Mouse (Mus musculus) adrenal gland, adult (tissue): ENCODE measurements at regions not wholly inside any gene's neighbourhood (a gene's known extent, or its start where the extent isn't known, plus 50 kb on each side); places are given as distances from the start of the nearest gene placed in this dataset.
"Not testable (repeated sequence)": the region's sequence is repeated elsewhere in the genome, so short reads cannot be mapped to it uniquely, and the experiment has no call there.

Experiments
- DNase-seq, 2 experiments: peaks; one replicate each; pipeline ENCODE4 v3.0.0; 2022 to 2023; ENCODE audit warnings: low spot score in 1 of 2; ENCODE audit not compliant: inconsistent age in 2 of 2

DNA sequence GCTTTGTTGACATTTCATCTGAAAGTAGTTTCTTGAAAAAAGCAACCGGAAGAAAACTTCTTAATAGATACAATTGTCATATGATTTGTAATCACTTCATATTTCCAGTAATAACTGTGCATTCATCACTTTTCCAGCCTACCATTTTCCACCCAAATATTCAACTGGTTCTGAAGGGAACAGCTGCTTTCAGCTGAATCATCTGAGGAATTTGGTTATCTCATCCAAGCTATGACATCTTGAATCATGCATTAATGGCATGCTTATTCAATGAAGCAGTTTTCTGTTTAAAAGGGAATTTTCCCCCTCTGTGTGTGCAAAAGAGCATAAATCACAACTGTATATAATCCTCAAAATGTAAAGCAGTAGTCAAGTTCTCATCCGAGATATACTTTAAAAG, 97.2 kb upstream of the Cdk6 start:
- DNase-seq, result not testable (repeated sequence)

DNA sequence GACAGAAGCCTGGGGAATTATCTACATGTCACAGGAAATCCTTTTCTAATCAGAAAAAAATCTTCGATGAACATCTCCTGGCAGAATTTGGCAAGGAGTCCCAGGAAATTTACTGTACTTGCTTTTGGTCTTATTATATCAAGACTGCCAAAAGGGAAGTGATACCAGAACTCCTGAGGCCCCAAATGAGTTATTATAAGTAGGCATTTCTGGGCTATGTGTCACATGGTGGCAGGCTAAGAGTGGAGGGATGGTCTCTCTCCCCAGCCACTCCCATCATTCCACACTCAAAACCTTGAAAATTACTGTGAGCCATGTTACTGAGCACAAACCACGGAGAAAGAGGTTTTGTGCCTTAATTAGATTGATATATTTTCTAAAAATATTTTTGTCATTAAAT, 94.0 kb upstream of the Cdk6 start:
- DNase-seq, result no peak

DNA sequence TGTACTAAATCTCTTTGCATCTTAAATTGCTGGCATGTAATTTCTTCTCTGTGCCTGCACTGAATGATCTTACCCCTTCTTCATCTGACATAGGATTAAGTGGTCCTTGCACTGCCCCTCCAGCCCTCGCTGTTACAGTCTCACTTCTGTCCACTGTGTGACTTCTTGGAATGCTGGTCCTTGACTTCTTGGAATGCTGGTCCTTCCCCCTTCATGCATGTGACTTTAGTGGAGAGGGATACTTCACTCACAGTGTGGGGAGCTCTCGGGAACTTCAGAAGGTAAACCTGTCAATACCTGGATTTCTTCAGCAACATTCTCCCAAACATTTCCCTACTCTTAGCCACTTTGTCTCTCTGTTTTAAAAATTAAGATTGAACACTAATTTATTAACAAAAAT, 91.0 kb upstream of the Cdk6 start:
- DNase-seq, result no peak

DNA sequence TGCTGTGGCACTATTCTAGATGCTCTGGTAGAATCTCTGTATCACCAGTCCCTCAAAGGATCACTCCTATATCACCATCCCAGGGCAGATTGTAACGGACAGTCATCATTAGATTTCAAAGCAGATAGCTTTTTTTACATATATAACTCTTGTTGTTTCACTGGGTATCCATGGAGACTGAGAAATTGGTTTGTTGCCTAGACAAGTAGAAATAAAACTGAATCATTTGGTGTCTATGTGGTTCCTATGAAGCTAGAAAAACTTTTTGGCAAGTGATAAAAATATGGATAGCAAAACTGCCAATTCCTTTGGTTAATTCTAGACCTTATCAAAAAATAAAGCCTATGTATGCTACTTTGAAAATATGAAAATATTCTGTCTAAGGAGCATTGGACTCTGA, 81.0 kb upstream of the Cdk6 start:
- no peak for DNase-seq

DNA sequence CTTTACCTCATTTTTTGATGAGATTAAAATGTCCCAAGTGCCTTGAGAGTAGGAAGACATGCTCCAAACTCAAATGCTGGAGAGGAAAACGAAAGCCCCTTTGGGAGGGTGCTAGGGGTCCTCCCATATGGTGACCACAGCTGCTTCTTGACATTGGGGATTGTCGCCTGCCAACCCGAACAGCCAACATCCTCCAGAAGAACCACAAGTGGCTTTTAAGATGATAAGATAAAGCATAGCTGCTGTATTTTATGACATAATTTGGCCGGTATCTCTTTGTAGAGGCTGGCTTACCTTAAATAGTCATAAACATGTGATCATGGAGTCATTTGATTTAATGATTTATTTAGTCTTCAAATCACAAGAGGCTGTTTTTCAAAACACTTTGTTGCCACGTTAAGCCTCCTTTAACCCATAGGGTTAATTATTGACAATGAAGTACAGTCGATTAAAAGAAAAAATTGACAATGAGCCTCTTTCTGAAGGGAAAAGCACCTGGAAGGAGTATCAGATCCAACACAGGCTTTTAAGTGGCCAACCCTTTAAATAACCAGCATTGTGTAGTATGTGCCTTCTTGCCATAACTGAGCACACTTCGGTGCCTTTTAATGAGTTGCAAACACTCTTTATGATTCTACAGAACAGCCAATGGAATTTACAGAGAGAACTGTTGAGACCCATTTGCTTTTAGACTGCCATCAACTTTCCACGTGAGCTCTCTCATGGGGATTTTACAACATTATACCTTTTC, 76.1 kb upstream of the Cdk6 start:
- DNase-seq, result not testable (repeated sequence)

DNA sequence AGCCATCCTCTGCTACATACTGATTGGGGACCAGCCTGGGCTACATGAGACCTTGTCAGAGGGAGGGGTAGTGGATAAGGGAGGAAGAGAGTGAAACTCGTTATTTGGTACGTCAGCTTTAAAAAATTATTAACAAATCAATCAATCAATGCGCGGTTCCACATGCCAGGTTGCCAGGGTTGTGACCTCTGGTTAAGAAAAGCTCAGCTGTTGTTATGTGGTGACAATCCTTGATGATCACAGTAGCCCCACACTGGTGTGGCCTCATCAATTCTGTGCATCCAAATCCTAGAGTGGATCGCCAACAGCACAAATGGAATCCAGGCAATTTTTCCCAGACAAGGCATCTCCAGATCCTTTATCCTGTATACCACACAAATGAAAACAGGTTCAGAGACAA, 74.3 kb upstream of the Cdk6 start:
- no peak for DNase-seq

DNA sequence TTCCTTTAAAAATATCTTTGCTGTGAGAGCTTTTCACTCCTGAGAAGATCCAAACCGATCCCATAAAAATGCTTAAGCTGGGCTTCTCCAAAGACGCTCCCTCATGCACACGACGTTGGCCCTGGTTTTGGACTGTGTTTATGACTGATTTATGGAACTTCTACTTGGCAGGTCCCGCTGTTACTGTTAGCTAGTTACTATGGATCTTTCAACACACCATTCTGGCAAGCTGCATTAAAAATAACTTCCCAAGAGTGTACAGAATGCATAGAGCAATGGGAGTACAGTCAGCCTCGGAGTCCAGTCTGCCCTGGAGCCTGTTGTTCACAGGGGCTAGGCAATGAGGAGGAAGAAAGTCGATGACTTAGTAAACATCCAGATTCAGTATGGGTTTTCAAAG, 71.5 kb upstream of the Cdk6 start:
- DNase-seq, result no peak

DNA sequence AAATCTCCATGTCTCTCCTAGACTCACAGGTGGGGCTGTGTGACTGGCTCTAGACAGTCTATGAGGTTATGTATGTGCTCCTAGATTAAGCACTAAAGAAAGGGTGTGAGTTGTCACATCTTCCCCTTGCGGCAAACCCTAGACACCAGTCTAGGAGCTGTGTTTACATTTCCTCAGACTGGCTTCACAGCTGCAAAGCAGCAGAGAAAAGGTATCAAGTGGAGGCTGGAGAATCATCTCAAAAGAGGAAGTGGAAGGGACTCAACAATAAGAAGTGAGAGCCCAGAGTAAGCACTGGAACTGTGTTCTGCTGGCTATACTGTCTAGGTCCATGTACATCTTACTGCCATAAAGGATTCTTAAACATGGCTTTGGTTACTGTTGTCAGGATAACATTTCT, 68.1 kb upstream of the Cdk6 start:
- not testable (repeated sequence) for DNase-seq

DNA sequence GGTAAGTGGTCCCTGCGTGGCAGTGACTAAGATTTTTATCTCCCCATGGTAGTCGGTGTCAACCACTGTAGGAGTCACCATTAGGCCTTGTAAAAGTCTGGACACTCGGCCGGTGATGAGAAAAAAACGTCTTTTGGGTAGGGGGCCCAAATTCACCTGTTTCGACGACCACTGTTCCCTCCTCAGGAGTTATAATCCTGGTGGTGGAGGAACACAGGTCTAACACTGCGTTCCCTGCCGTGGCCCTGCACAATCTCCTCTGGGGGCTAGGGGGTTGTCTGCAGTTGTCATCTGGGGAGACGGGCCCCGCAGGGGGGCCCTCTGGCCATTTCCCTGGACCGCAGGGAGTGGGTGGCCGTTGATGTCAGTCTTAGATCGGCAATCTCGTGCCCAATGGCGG, 64.0 kb upstream of the Cdk6 start:
- DNase-seq, result not testable (repeated sequence)

DNA sequence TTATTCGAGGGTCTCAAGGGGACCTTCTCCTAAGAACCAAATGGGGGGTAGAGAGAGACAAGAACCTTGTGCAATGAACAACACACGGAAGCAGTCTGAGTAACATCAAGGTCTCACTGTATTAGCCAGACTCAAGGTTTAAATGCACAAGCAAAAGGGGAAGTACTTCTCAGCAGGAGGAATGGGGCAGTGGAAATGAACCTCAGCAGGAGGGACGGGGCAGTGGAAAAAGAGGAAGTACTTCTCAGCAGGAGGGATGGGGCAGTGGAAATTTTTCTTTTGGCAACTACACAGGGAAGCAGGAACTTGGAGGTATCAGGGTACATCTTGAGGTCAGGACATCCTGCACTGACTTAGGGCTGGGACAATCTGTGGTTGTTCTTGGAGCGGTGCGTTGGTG, 62.3 kb upstream of the Cdk6 start:
- not testable (repeated sequence) for DNase-seq

DNA sequence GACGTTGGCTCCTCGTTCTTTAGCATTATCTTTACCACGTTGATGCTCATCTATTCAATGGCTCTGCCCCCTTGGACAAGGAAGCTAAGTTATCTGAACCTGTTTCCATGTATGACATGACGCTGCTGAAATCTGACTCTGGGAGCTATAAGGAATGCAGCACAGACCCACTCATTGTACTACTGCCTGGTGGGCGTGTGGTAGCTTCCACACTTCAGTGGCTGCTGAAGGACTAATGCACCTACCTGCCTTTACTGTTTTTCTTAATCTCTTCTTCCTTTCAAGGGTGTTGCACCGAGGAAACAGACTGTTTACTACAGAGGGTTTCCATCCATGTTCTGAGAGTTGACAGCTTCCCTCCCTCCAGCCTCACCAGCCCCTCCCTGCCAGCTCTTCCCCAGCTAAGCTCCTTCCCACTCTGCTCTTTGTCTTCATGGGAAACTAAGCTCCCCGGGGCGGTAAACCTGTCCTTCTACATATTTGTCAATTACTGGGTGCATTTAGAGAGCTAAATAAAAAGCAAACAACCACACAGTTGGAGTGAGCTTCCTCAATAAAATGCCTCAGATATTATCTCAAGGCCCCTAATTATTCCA, 59.3 kb upstream of the Cdk6 start:
- not testable (repeated sequence) for DNase-seq

DNA sequence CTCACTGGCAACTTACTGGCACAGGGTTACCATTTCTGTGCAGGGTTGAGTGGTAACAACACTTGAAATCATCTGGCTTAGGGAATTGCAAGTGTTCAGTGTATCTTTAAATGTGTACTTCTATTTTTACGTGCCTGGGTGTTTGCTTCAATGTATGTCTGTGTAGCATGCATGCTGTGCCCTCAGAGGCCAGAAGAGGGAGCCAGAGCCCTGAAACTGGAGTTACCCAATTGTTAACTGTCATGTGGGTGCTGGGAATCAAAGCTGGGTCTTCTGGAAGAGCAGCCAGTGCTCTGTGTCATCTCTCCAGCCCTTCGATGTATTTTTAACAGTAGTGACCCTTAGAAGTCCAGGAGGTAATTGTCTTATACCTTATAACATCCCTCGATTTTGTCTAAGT, 58.2 kb upstream of the Cdk6 start:
- DNase-seq, result no peak

DNA sequence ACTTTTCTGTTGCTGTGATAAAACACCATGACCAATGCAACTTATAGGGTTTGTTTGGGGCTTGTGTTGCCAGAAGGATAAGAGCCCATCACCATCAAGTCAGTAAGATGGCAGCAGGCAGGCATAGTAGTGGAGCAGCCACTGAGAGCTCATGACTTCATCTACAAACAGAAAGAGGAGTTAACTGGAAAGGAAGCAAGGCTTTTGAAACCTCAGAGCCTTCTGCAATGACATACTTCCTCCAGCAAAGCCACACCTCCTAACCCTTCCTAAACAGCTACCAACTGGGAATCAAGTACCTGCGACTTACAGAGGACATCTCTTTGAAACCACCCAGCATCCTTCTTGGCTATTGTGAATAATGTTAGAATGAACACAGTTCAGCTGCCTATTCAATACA, 57.0 kb upstream of the Cdk6 start:
- not testable (repeated sequence) for DNase-seq

DNA sequence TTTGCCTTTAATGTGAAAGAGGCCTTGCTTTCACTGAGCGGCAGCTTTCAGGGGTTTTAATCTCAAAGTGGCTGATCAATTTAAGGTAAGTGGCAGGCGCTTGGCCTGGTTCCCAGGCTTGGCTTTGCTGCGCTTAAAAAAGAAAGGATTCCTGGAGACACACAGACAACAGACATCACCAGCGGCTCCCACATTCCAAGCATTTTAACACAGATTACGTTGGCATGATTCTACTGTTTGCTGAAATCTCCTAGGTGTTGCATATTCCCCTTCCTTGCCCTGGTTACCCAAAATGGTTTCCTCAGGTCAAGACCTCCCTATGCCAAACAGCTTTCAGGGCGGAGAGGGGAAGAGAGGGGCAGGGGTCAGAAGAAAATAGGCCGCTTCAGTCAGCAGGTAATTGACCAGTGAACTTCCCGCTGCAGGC, 51.3 kb upstream of the Cdk6 start:
- DNase-seq, result peak; percentile 6 to 54
